Mouse (Mus musculus) NIH3T3 (cell line): ENCODE results near the gene Pskh1.
A peak's percentile ranks its signal among the peaks of the same experiment; 100 is the strongest.

Experiments
- DNase-seq: peaks from one replicate; pipeline ENCODE4 v3.0.0-alpha.2; 2012; ENCODE audit warnings: low read depth

The Pskh1 gene

GRCm38 (mm10) chr8:105900180-105900940, at the start of gene Pskh1:
Gene Pskh1 (plus strand): TSS chr8:105900441.
- DNase-seq: peak; percentile 98

- no peak for DNase-seq
Measured at GRCm38 (mm10) chr8:105850611-105851010, 49.6 kb upstream of the Pskh1 start.

- peak; percentile 96 for DNase-seq
Measured at GRCm38 (mm10) chr8:105851651-105852143, 48.5 kb upstream of the Pskh1 start.

GRCm38 (mm10) chr8:105852146-105852729, 48.0 kb upstream of the Pskh1 start:
- no peak for DNase-seq

- no peak for DNase-seq
Measured at GRCm38 (mm10) chr8:105853178-105853577, 47.1 kb upstream of the Pskh1 start, which contains the start of gene Cenpt. Gene Cenpt (minus strand): TSS chr8:105853278.

GRCm38 (mm10) chr8:105854303-105854702, 45.9 kb upstream of the Pskh1 start:
- no peak for DNase-seq

GRCm38 (mm10) chr8:105854715-105855216, 45.5 kb upstream of the Pskh1 start, which contains the start of gene Thap11:
Gene Thap11 (plus strand): TSS chr8:105855132.
- DNase-seq: peak; percentile 95

- peak; percentile 71 for DNase-seq
Measured at GRCm38 (mm10) chr8:105855248-105856167, 44.7 kb upstream of the Pskh1 start.

GRCm38 (mm10) chr8:105856168-105856835, 43.9 kb upstream of the Pskh1 start:
- DNase-seq: no peak

GRCm38 (mm10) chr8:105858495-105858894, 41.7 kb upstream of the Pskh1 start:
- DNase-seq: no peak

GRCm38 (mm10) chr8:105859314-105859713, 40.9 kb upstream of the Pskh1 start:
- DNase-seq: no peak

- DNase-seq: peak; percentile 98
Measured at GRCm38 (mm10) chr8:105860143-105860981, 39.9 kb upstream of the Pskh1 start, which contains the start of gene Nutf2. Gene Nutf2 (plus strand): TSS chr8:105860580.

- peak; percentile 84 for DNase-seq
Measured at GRCm38 (mm10) chr8:105861951-105862350, 38.3 kb upstream of the Pskh1 start.

GRCm38 (mm10) chr8:105866364-105867029, 33.7 kb upstream of the Pskh1 start:
- peak; percentile 30 for DNase-seq

GRCm38 (mm10) chr8:105874301-105874700, 25.9 kb upstream of the Pskh1 start:
- peak; percentile 79 for DNase-seq

- peak; percentile 92 for DNase-seq
Measured at GRCm38 (mm10) chr8:105880754-105881520, 19.3 kb upstream of the Pskh1 start, which contains the start of gene Edc4. Gene Edc4 (plus strand): TSS chr8:105880881.

GRCm38 (mm10) chr8:105889756-105890465, 10.3 kb upstream of the Pskh1 start:
- DNase-seq: no peak

- no peak for DNase-seq
Measured at GRCm38 (mm10) chr8:105890870-105891269, 9.4 kb upstream of the Pskh1 start.
